In genomic region chr19:10525106-10525901, GRCm38 (mm10) we compare ENCODE assay signal across 7 mouse cellular contexts. TPM values are rescaled to one million over a fixed set of nuclear protein-coding genes. Genes with fewer than 3 reads are reported as not detected.
DNase-seq lines count a peak whose midpoint lies in the region; ATAC-seq lines count a peak whose summit lies in the region.

Gene Cpsf7 (plus strand): TSS chr19:10525266.

- no peaks in the 10 kb centered on the region for H3K9me3 ChIP-seq in embryonic facial prominence, embryonic 11.5 days (replicated peaks; ENCODE audit: control insufficient read depth, low read length)
- H3K9me3 ChIP-seq in limb, embryonic 10.5 days (replicated peaks): no peaks in the 10 kb centered on the region
- no peaks in the 10 kb centered on the region for H3K9me3 ChIP-seq in midbrain, embryonic 13.5 days

- H3K4me1 ChIP-seq in embryonic facial prominence, embryonic 11.5 days (ENCODE audit: control insufficient read depth, insufficient read depth, low read length): no peaks in the 10 kb centered on the region
- H3K4me1 ChIP-seq in limb, embryonic 10.5 days: peaks cover 22% of the 10 kb centered on the region
- H3K4me1 ChIP-seq in midbrain, embryonic 13.5 days (replicated peaks): peaks cover 34% of the 10 kb centered on the region

- H3K4me2 ChIP-seq in embryonic facial prominence, embryonic 11.5 days (ENCODE audit: low read depth, low read length): peak within 1 kb of the TSS; percentile 76
- peak within 1 kb of the TSS; percentile 85 for H3K4me2 ChIP-seq in midbrain, embryonic 13.5 days (replicated peaks)

- H3K4me3 ChIP-seq in embryonic facial prominence, embryonic 11.5 days (ENCODE audit: low read depth, low read length): peak within 1 kb of the TSS; percentile 98
- H3K4me3 ChIP-seq in limb, embryonic 10.5 days: peak within 1 kb of the TSS; percentile 80
- H3K4me3 ChIP-seq in midbrain, embryonic 13.5 days (replicated peaks): peak within 1 kb of the TSS; percentile 98

- under 1% methylated on average over 66 of the region's 93 CpGs for WGBS in embryonic facial prominence, embryonic 11.5 days
- WGBS in limb, embryonic 10.5 days: under 1% methylated on average over 83 of the region's 93 CpGs
- WGBS in midbrain, embryonic 13.5 days: under 1% methylated on average over 85 of the region's 93 CpGs

- peak; percentile 95 for DNase-seq in adrenal gland, postnatal 14 days
- peak; percentile 97 for DNase-seq in embryonic facial prominence, embryonic 11.5 days (ENCODE audit: low spot score)
- peak; percentile 92 for DNase-seq in kidney, adult 11 months
- DNase-seq in limb, embryonic 10.5 days (ENCODE audit: low spot score): peak; percentile 97
- peak; percentile 83 for DNase-seq in spleen, adult 12 weeks (ENCODE audit: low spot score)

- ATAC-seq in embryonic facial prominence, embryonic 11.5 days (replicated peaks; ENCODE audit: insufficient number of reproducible peaks, low FRiP score, low TSS enrichment, low read depth): peak; percentile 92
- ATAC-seq in granulocyte monocyte progenitor cell, adult 5-6 weeks (replicated peaks; ENCODE audit: poor library complexity, severe bottlenecking): peak; percentile 84
- ATAC-seq in midbrain, embryonic 13.5 days: peak; percentile 97

- H3K27me3 ChIP-seq in embryonic facial prominence, embryonic 11.5 days (ENCODE audit: control insufficient read depth, insufficient read depth, low read length): no peaks in the 10 kb centered on the region
- H3K27me3 ChIP-seq in limb, embryonic 10.5 days (ENCODE audit: low read depth, poor library complexity, severe bottlenecking): no peaks in the 10 kb centered on the region
- H3K27me3 ChIP-seq in midbrain, embryonic 13.5 days: no peaks in the 10 kb centered on the region

- peak within 1 kb of the TSS; percentile 98 for H3K9ac ChIP-seq in embryonic facial prominence, embryonic 11.5 days (replicated peaks; ENCODE audit: low read length)
- H3K9ac ChIP-seq in midbrain, embryonic 13.5 days (replicated peaks): peak within 1 kb of the TSS; percentile 98

- H3K36me3 ChIP-seq in embryonic facial prominence, embryonic 11.5 days (replicated peaks; ENCODE audit: control insufficient read depth, insufficient read depth, low read depth, low read length): 0 out of 2 replicates have a peak, but pooled peaks cover 3% of the 10 kb centered on the region
- H3K36me3 ChIP-seq in limb, embryonic 10.5 days: peaks cover 40% of the 10 kb centered on the region
- H3K36me3 ChIP-seq in midbrain, embryonic 13.5 days: peaks cover 11% of the 10 kb centered on the region

- H3K27ac ChIP-seq in embryonic facial prominence, embryonic 11.5 days (replicated peaks; ENCODE audit: low read depth, low read length): peak within 1 kb of the TSS; percentile 96
- peak within 1 kb of the TSS; percentile 100 for H3K27ac ChIP-seq in limb, embryonic 10.5 days
- H3K27ac ChIP-seq in midbrain, embryonic 13.5 days: peak within 1 kb of the TSS; percentile 97

RNA-seq across cellular contexts. Expression of gene Cpsf7, which starts in this region (rescaled TPM):
- 52.9 and 67.6 TPM in 2 replicates for total RNA-seq in adrenal gland, postnatal 14 days (2021)
- polyA plus RNA-seq in embryonic facial prominence, embryonic 11.5 days (2014; fragmentation: Nextera tagmentation; extraction: Ambion mirVana): 61.7 and 64.6 TPM in 2 replicates
- total RNA-seq in granulocyte monocyte progenitor cell, adult 5-6 weeks (2014; fragmentation: Nextera tagmentation): 73.3 and 88.9 TPM in 2 replicates
- total RNA-seq in granulocyte monocyte progenitor cell, adult 5-6 weeks (2017): 34.5 and 36.4 TPM in 2 replicates
- 53.7 and 58.2 TPM in 2 replicates for polyA plus RNA-seq in limb, embryonic 10.5 days (2016; fragmentation: Nextera tagmentation; extraction: Ambion mirVana)
- polyA plus RNA-seq in midbrain, embryonic 13.5 days (2015; fragmentation: Nextera tagmentation; extraction: Ambion mirVana): 56.9 and 57.8 TPM in 2 replicates

Comparison
In these comparisons a context has a peak if more than half of its experiments do, and no peak if none do; other contexts are left out.
1. Peak in every context shown above with its lines: DNase-seq, ATAC-seq, H3K4me3 ChIP-seq and H3K27ac ChIP-seq.